Mouse (Mus musculus): ENCODE measurements around the gene Gm20479.

The Gm20479 gene

GRCm38 (mm10) chr7:27334405-27334911 is 22.8 kb downstream of the Gm20479 start:
- no peak for DNase-seq (ENCODE audit: low read depth)

GRCm38 (mm10) chr7:27333316-27333941 is 23.8 kb downstream of the Gm20479 start:
- DNase-seq (ENCODE audit: low read depth) = no peak

GRCm38 (mm10) chr7:27332353-27333199 is 24.6 kb downstream of the Gm20479 start:
- DNase-seq (ENCODE audit: low read depth) = peak; percentile 85

- DNase-seq (ENCODE audit: low read depth) = no peak
Measured at GRCm38 (mm10) chr7:27331854-27332253, 25.4 kb downstream of the Gm20479 start.

- DNase-seq (ENCODE audit: low read depth) = no peak
Measured at GRCm38 (mm10) chr7:27331541-27331851, 25.7 kb downstream of the Gm20479 start.

- DNase-seq (ENCODE audit: low read depth) = peak; percentile 87
Measured at GRCm38 (mm10) chr7:27330709-27331540, 26.3 kb downstream of the Gm20479 start.

- no peak for DNase-seq (ENCODE audit: low read depth)
Measured at GRCm38 (mm10) chr7:27329981-27330380, 27.2 kb downstream of the Gm20479 start.

- peak; percentile 81 for DNase-seq (ENCODE audit: low read depth)
Measured at GRCm38 (mm10) chr7:27329326-27329947, 27.8 kb downstream of the Gm20479 start.

- DNase-seq (ENCODE audit: low read depth) = no peak
Measured at GRCm38 (mm10) chr7:27328648-27329047, 28.6 kb downstream of the Gm20479 start.

- no peak for DNase-seq (ENCODE audit: low read depth)
Measured at GRCm38 (mm10) chr7:27328161-27328560, 29.1 kb downstream of the Gm20479 start.

- no peak for DNase-seq (ENCODE audit: low read depth)
Measured at GRCm38 (mm10) chr7:27327500-27327899, 29.7 kb downstream of the Gm20479 start.

- DNase-seq (ENCODE audit: low read depth) = no peak
Measured at GRCm38 (mm10) chr7:27326101-27326880, 30.9 kb downstream of the Gm20479 start.

GRCm38 (mm10) chr7:27325697-27326096 is 31.5 kb downstream of the Gm20479 start:
- DNase-seq (ENCODE audit: low read depth) = no peak

GRCm38 (mm10) chr7:27324928-27325327 is 32.3 kb downstream of the Gm20479 start:
- DNase-seq (ENCODE audit: low read depth) = no peak

GRCm38 (mm10) chr7:27324161-27324560 is 33.1 kb downstream of the Gm20479 start:
- DNase-seq (ENCODE audit: low read depth) = no peak

GRCm38 (mm10) chr7:27323001-27323400 is 34.2 kb downstream of the Gm20479 start:
- no peak for DNase-seq (ENCODE audit: low read depth)

GRCm38 (mm10) chr7:27322291-27322690 is 34.9 kb downstream of the Gm20479 start:
- DNase-seq (ENCODE audit: low read depth) = no peak

GRCm38 (mm10) chr7:27319411-27319810 is 37.8 kb downstream of the Gm20479 start:
- DNase-seq (ENCODE audit: low read depth) = no peak

- no peak for DNase-seq (ENCODE audit: low read depth)
Measured at GRCm38 (mm10) chr7:27315958-27316357, 41.3 kb downstream of the Gm20479 start.

- no peak for DNase-seq (ENCODE audit: low read depth)
Measured at GRCm38 (mm10) chr7:27314393-27314792, 42.8 kb downstream of the Gm20479 start.

- DNase-seq (ENCODE audit: low read depth) = no peak
Measured at GRCm38 (mm10) chr7:27311651-27312284, 45.5 kb downstream of the Gm20479 start.
